Mouse (Mus musculus) testis, adult 2 months (tissue): ENCODE measurements around the gene Chek2.

Experiments used
- CTCF ChIP-seq: fragments of 200-500 bp; IDR thresholded peaks from 2 replicates; pipeline ENCODE4 v1.5.1; 2012; ENCODE audit warnings: low read depth, mild to moderate bottlenecking, inconsistent platforms, low read length, moderate library complexity; ENCODE audit not compliant: control insufficient read depth, insufficient read depth, insufficient replicate concordance
- POLR2A ChIP-seq: fragments of 200-500 bp; IDR thresholded peaks from 2 replicates; pipeline ENCODE4 v1.6.1; 2012; ENCODE audit warnings: low read depth, mild to moderate bottlenecking, inconsistent platforms, low read length, moderate library complexity; ENCODE audit not compliant: control insufficient read depth

DNA sequence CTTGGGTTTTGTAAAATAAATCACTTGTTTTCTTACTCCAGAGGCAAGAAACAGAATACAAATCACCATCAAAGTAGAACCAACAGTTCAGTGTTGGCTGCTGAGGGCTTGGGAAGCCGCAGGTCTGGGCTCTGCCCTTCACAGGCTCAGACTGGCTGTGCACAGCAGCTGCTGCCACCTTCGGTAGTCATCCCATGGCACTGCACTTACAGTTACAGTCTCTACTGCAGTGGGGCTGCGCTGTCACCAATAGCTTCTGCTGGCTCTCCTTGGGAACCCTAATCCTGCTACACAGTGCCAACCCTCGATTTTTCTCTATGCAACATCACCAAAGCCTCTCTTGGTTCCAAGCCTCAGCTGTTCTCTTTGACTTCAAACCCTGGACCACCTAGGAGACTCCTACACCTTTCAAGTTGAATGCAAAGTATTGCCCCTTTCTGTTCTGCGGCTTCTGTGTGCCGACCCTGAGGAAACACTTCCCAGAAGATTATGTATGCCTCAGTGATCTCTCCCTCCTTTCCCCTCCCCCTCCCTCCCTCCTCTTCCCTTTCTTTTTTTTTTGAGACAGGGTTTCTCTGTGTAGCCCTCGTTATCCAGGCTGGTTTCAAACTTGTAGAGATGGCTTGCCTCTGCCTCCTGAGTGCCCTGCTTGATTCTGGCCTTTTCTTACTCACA is 57.5 kb downstream of the Chek2 start:
- TF ChIP-seq CTCF (no peak), POLR2A (no peak)
